Mouse (Mus musculus) E14TG2a.4 (cell line): ENCODE measurements around the gene Snph.

Experiments
- CTCF ChIP-seq: conservative IDR thresholded peaks from 2 replicates; pipeline ENCODE4 v1.5.1; 2014; ENCODE audit warnings: low read length
- POU5F1 ChIP-seq: IDR thresholded peaks from 2 replicates; pipeline ENCODE4 v1.6.1; 2014; ENCODE audit warnings: low read length, borderline replicate concordance

GRCm38 (mm10) chr2:151543063-151543895 is 89.1 kb downstream of the Snph start:
- no peak for TF ChIP-seq CTCF
- TF ChIP-seq POU5F1: no peak
